Mouse (Mus musculus) lung, postnatal 0 days (tissue): ENCODE results near the gene Mapk8.

Experiments used
- CTCF ChIP-seq: IDR thresholded peaks from 2 replicates; pipeline ENCODE4 v1.5.1; 2016; ENCODE audit warnings: antibody characterized with exemption, mild to moderate bottlenecking
- EP300 ChIP-seq: IDR thresholded peaks from 2 replicates; pipeline ENCODE4 v1.6.1; 2016; ENCODE audit warnings: antibody characterized with exemption, mild to moderate bottlenecking, control low read depth

- no peak for TF ChIP-seq CTCF
- TF ChIP-seq EP300, result no peak
Observed at GRCm38 (mm10) chr14:33424124-33424523, 22.8 kb downstream of the Mapk8 start.
